Mouse (Mus musculus) midbrain, embryonic 16.5 days (tissue): ENCODE measurements around the gene Senp8. TPM values are rescaled to one million over a fixed set of nuclear protein-coding genes. Genes with fewer than 3 reads are reported as not detected.

Experiments used
- ATAC-seq: fragments of 200-750 bp; cut with Nextera tagmentation; 2 replicates; pipeline ENCODE4 v1.8.0; 2017; ENCODE audit warnings: moderate TSS enrichment
- H3K27ac ChIP-seq: fragments of 300-500 bp; sonication (generic); 2 replicates; pipeline ENCODE4 v1.5.1; 2014; ENCODE audit warnings: mild to moderate bottlenecking, low read length, mixed read lengths
- H3K27me3 ChIP-seq: fragments of 300-500 bp; sonication (generic); 2 replicates; pipeline ENCODE4 v1.6.1; 2014; ENCODE audit warnings: low read depth, low read length, mixed read lengths; ENCODE audit not compliant: control insufficient read depth, insufficient read depth
- H3K36me3 ChIP-seq: fragments of 300-500 bp; sonication (generic); 2 replicates; pipeline ENCODE4 v1.6.1; 2014; ENCODE audit warnings: mild to moderate bottlenecking, low read length, moderate library complexity, mixed read lengths; ENCODE audit not compliant: control insufficient read depth, insufficient read depth
- H3K4me1 ChIP-seq: fragments of 300-500 bp; sonication (generic); 2 replicates; pipeline ENCODE4 v1.6.1; 2014; ENCODE audit warnings: mild to moderate bottlenecking, low read length, mixed read lengths; ENCODE audit not compliant: control insufficient read depth, insufficient read depth
- H3K4me2 ChIP-seq: fragments of 300-500 bp; sonication (generic); 2 replicates; pipeline ENCODE4 v1.6.1; 2014; ENCODE audit warnings: mild to moderate bottlenecking, low read length, mixed read lengths
- H3K4me3 ChIP-seq: fragments of 300-500 bp; sonication (generic); 2 replicates; pipeline ENCODE4 v1.5.1; 2014; ENCODE audit warnings: low read depth, mild to moderate bottlenecking, low read length, moderate library complexity, mixed read lengths
- H3K9ac ChIP-seq: fragments of 300-500 bp; sonication (generic); 2 replicates; pipeline ENCODE4 v1.6.1; 2014; ENCODE audit warnings: low read depth, low read length, mixed read lengths
- H3K9me3 ChIP-seq: fragments of 300-500 bp; sonication (generic); replicated peaks from 2 replicates; pipeline ENCODE4 v1.6.1; 2014; ENCODE audit warnings: mild to moderate bottlenecking, low read length, mixed read lengths; ENCODE audit not compliant: control insufficient read depth, poor library complexity, severe bottlenecking
- WGBS: fragments of 180-500 bp; shearing (Covaris S2); extraction: QIAGEN DNeasy Blood & Tissue Kit; methylation state at CpG from one replicate; pipeline ENCODE4 v1.1.7; 2014; 5-methylcytosine and 5-hydroxymethylcytosine counted together
- polyA plus RNA-seq: library from polyadenylated mRNA; unstranded; fragments of >200 nt; fragmentation: Nextera tagmentation; extraction: Ambion mirVana; gene quantifications from 2 replicates; pipeline ENCODE4 v1.2.1, GENCODE M21; 2015

The Senp8 gene
- polyA plus RNA-seq, 1 experiment from 2014 or later = 12.0 TPM

GRCm38 (mm10) chr9:59748969-59749368 is 1.5 kb downstream of the Senp8 start:
- Histone ChIP-seq H3K27ac (no peak overlapping the region), H3K4me3 (no peak overlapping the region), H3K27me3 (no peaks in the 10 kb centered on the region), H3K9ac (no peak overlapping the region), H3K9me3 (no peaks in the 10 kb centered on the region), H3K4me1 (peaks cover 14% of the 10 kb centered on the region), H3K4me2 (no peak overlapping the region), H3K36me3 (no peaks in the 10 kb centered on the region)
- WGBS = 92% methylated on average over 11 of the region's 11 CpGs
- no peak for ATAC-seq

GRCm38 (mm10) chr9:59748387-59748786 is 2.1 kb downstream of the Senp8 start:
- Histone ChIP-seq H3K27me3 (no peaks in the 10 kb centered on the region), H3K4me3 (no peak overlapping the region), H3K4me2 (no peak overlapping the region), H3K9ac (no peak overlapping the region), H3K27ac (no peak overlapping the region), H3K4me1 (peaks cover 10% of the 10 kb centered on the region), H3K9me3 (no peaks in the 10 kb centered on the region), H3K36me3 (no peaks in the 10 kb centered on the region)
- WGBS = 97% methylated on average over 2 of the region's 2 CpGs
- ATAC-seq = no peak

- H3K36me3 ChIP-seq = no peaks in the 10 kb centered on the region
- H3K4me3 ChIP-seq = no peak overlapping the region
- no peaks in the 10 kb centered on the region for H3K4me1 ChIP-seq
- no peaks in the 10 kb centered on the region for H3K27me3 ChIP-seq
- no peak overlapping the region for H3K4me2 ChIP-seq
- WGBS = 95% methylated on average over 3 of the region's 3 CpGs
- no peaks in the 10 kb centered on the region for H3K9me3 ChIP-seq
- no peak overlapping the region for H3K9ac ChIP-seq
- no peak overlapping the region for H3K27ac ChIP-seq
- ATAC-seq = no peak
These were observed 6.6 kb downstream of the Senp8 start for GRCm38 (mm10) chr9:59743903-59744302.

- Histone ChIP-seq H3K36me3 (no peaks in the 10 kb centered on the region), H3K27me3 (no peaks in the 10 kb centered on the region), H3K4me3 (no peak overlapping the region), H3K9me3 (no peaks in the 10 kb centered on the region), H3K9ac (no peak overlapping the region), H3K4me1 (no peaks in the 10 kb centered on the region), H3K4me2 (no peak overlapping the region), H3K27ac (no peak overlapping the region)
- ATAC-seq = no peak
- 89% methylated on average over 2 of the region's 2 CpGs for WGBS
These were observed 9.9 kb downstream of the Senp8 start for GRCm38 (mm10) chr9:59740593-59740992.

- H3K4me2 ChIP-seq = no peak overlapping the region
- H3K4me3 ChIP-seq = no peak overlapping the region
- H3K9ac ChIP-seq = no peak overlapping the region
- no peak for ATAC-seq
- H3K9me3 ChIP-seq = no peaks in the 10 kb centered on the region
- no peaks in the 10 kb centered on the region for H3K4me1 ChIP-seq
- H3K27me3 ChIP-seq = no peaks in the 10 kb centered on the region
- WGBS = 65% methylated on average over 4 of the region's 4 CpGs
- no peaks in the 10 kb centered on the region for H3K36me3 ChIP-seq
- H3K27ac ChIP-seq = no peak overlapping the region
These were observed 15.1 kb downstream of the Senp8 start for GRCm38 (mm10) chr9:59735394-59735793.

GRCm38 (mm10) chr9:59733075-59733474 is 17.4 kb downstream of the Senp8 start:
- 82% methylated on average over 6 of the region's 6 CpGs for WGBS

GRCm38 (mm10) chr9:59731136-59731535 is 19.4 kb downstream of the Senp8 start:
- Histone ChIP-seq H3K9ac (no peak overlapping the region), H3K36me3 (no peaks in the 10 kb centered on the region), H3K4me2 (no peak overlapping the region), H3K4me1 (no peaks in the 10 kb centered on the region), H3K4me3 (no peak overlapping the region), H3K27ac (no peak overlapping the region), H3K9me3 (no peaks in the 10 kb centered on the region), H3K27me3 (no peaks in the 10 kb centered on the region)
- ATAC-seq = no peak
- WGBS = 93% methylated on average over 5 of the region's 5 CpGs

More at GRCm38 (mm10) chr9:59733075-59733474, 17.4 kb downstream of the Senp8 start:
- Histone ChIP-seq H3K27me3 (no peaks in the 10 kb centered on the region), H3K27ac (no peak overlapping the region), H3K4me2 (no peak overlapping the region), H3K4me1 (no peaks in the 10 kb centered on the region), H3K9ac (no peak overlapping the region), H3K4me3 (no peak overlapping the region), H3K36me3 (no peaks in the 10 kb centered on the region), H3K9me3 (no peaks in the 10 kb centered on the region)
- ATAC-seq = no peak

GRCm38 (mm10) chr9:59727569-59728286 is 22.8 kb downstream of the Senp8 start:
- 84% methylated on average over 11 of the region's 11 CpGs for WGBS
- no peak for ATAC-seq
- no peak overlapping the region for H3K9ac ChIP-seq
- H3K9me3 ChIP-seq = no peaks in the 10 kb centered on the region
- no peak overlapping the region for H3K4me2 ChIP-seq
- no peak overlapping the region for H3K4me3 ChIP-seq
- no peak overlapping the region for H3K27ac ChIP-seq
- no peaks in the 10 kb centered on the region for H3K36me3 ChIP-seq
- no peaks in the 10 kb centered on the region for H3K27me3 ChIP-seq
- peaks cover 7% of the 10 kb centered on the region for H3K4me1 ChIP-seq

- Histone ChIP-seq H3K4me2 (no peak overlapping the region), H3K4me1 (peaks cover 7% of the 10 kb centered on the region), H3K27ac (no peak overlapping the region), H3K4me3 (no peak overlapping the region), H3K9me3 (no peaks in the 10 kb centered on the region), H3K27me3 (no peaks in the 10 kb centered on the region), H3K36me3 (no peaks in the 10 kb centered on the region), H3K9ac (no peak overlapping the region)
- ATAC-seq = no peak
- WGBS = 93% methylated on average over 10 of the region's 10 CpGs
These were observed 25.0 kb downstream of the Senp8 start for GRCm38 (mm10) chr9:59725515-59725914.
